Mouse (Mus musculus) MEL (cell line): ENCODE measurements around the gene Unc45b. TPM values are rescaled to one million over a fixed set of nuclear protein-coding genes. Genes with fewer than 3 reads are reported as not detected.

ENCODE experiments used
- DNase-seq: peaks from one replicate; pipeline ENCODE4 v3.0.0; 2011; ENCODE audit warnings: low read depth, low spot score
- H3K27ac ChIP-seq: 2 replicates; pipeline ENCODE4 v1.5.1; 2012; ENCODE audit warnings: low read depth, mild to moderate bottlenecking, control low read depth, low read length, moderate library complexity; ENCODE audit not compliant: control insufficient read depth
- H3K27me3 ChIP-seq, 2 experiments: fragments of 150-350 bp in 1 of 2; sonication (generic) in 1 of 2; 2 replicates each; pipeline ENCODE4 v1.6.1; 2012; ENCODE audit warnings: low read length in 2 of 2, mild to moderate bottlenecking in 2 of 2, improper control_type of control experiment in 1 of 2, moderate library complexity in 1 of 2; ENCODE audit not compliant: insufficient read depth in 2 of 2, control insufficient read depth in 1 of 2
- H3K36me3 ChIP-seq, 2 experiments: 2 replicates each; pipeline ENCODE4 v1.6.1; 2012 to 2014; ENCODE audit warnings: low read length in 2 of 2, improper control_type of control experiment in 1 of 2, inconsistent platforms in 1 of 2, mild to moderate bottlenecking in 1 of 2; ENCODE audit not compliant: insufficient read depth in 2 of 2, control insufficient read depth in 1 of 2
- H3K4me1 ChIP-seq, 2 experiments: fragments of 150-350 bp in 1 of 2; sonication (generic) in 1 of 2; 2 replicates each; pipeline ENCODE4 v1.6.1; 2012; ENCODE audit warnings: low read length in 2 of 2, improper control_type of control experiment in 1 of 2, mild to moderate bottlenecking in 1 of 2; ENCODE audit not compliant: insufficient read depth in 2 of 2, control insufficient read depth in 1 of 2
- H3K4me3 ChIP-seq, 2 experiments: fragments of 150-350 bp in 1 of 2; sonication (generic) in 1 of 2; 2 replicates each; pipeline ENCODE4 v1.5.1; 2012; ENCODE audit warnings: low read depth in 2 of 2, low read length in 2 of 2, mild to moderate bottlenecking in 2 of 2, moderate library complexity in 2 of 2, control low read depth in 1 of 2, improper control_type of control experiment in 1 of 2; ENCODE audit not compliant: control insufficient read depth in 1 of 2, insufficient read depth in 1 of 2
- H3K79me2 ChIP-seq: 2 replicates; pipeline ENCODE4 v1.6.1; 2012; ENCODE audit warnings: mild to moderate bottlenecking, low read length, moderate library complexity; ENCODE audit not compliant: control insufficient read depth, poor library complexity, insufficient read depth
- H3K9ac ChIP-seq: 2 replicates; pipeline ENCODE4 v1.6.1; 2012; ENCODE audit warnings: low read depth, mild to moderate bottlenecking, control low read depth, low read length, moderate library complexity; ENCODE audit not compliant: control insufficient read depth, poor library complexity, severe bottlenecking
- H3K9me3 ChIP-seq: fragments of 150-350 bp; sonication (generic); replicated peaks from 2 replicates; pipeline ENCODE4 v1.6.1; 2012; ENCODE audit warnings: mild to moderate bottlenecking, low read length, improper control_type of control experiment, moderate library complexity; ENCODE audit not compliant: insufficient read depth
- BHLHE40 ChIP-seq: IDR thresholded peaks from 2 replicates; pipeline ENCODE4 v1.6.1; 2012; ENCODE audit warnings: low read depth, mild to moderate bottlenecking, inconsistent platforms, low read length, improper control_type of control experiment, borderline replicate concordance
- CTCF ChIP-seq, 3 experiments: IDR thresholded peaks in 2 of 3; conservative IDR thresholded peaks in 1 of 3; 2 replicates each; pipeline ENCODE4 v1.5.1; 2011 to 2012; ENCODE audit warnings: low read length in 3 of 3, low read depth in 2 of 3, mild to moderate bottlenecking in 2 of 3, improper control_type of control experiment in 1 of 3, inconsistent platforms in 1 of 3, mixed read lengths in 1 of 3, moderate library complexity in 1 of 3; ENCODE audit not compliant: control insufficient read depth in 1 of 3, insufficient read depth in 1 of 3, poor library complexity in 1 of 3, severe bottlenecking in 1 of 3
- ETS1 ChIP-seq: IDR thresholded peaks from 2 replicates; pipeline ENCODE4 v1.6.1; 2012; ENCODE audit warnings: low read depth, mild to moderate bottlenecking, inconsistent platforms, low read length, improper control_type of control experiment, moderate library complexity
- GABPA ChIP-seq: IDR thresholded peaks from 2 replicates; pipeline ENCODE4 v1.6.1; 2012; ENCODE audit warnings: low read depth, mild to moderate bottlenecking, inconsistent platforms, low read length, improper control_type of control experiment, moderate library complexity
- GATA1 ChIP-seq: IDR thresholded peaks from 2 replicates; pipeline ENCODE4 v1.6.1; 2011; ENCODE audit warnings: low read depth, low read length, improper control_type of control experiment
- HCFC1 ChIP-seq: IDR thresholded peaks from 2 replicates; pipeline ENCODE4 v1.6.1; 2012; ENCODE audit warnings: low read depth, mild to moderate bottlenecking, inconsistent platforms, low read length, improper control_type of control experiment, moderate library complexity
- JUND ChIP-seq: IDR thresholded peaks from 2 replicates; pipeline ENCODE4 v1.6.1; 2011; ENCODE audit warnings: low read depth, mild to moderate bottlenecking, improper control_type of control experiment, low read length
- KAT2A ChIP-seq: conservative IDR thresholded peaks from 2 replicates; pipeline ENCODE4 v1.6.1; 2012; ENCODE audit warnings: low read depth, low read length, improper control_type of control experiment, inconsistent platforms
- MAFK ChIP-seq: IDR thresholded peaks from 2 replicates; pipeline ENCODE4 v1.6.1; 2011; ENCODE audit warnings: low read depth, mild to moderate bottlenecking, low read length, improper control_type of control experiment, borderline replicate concordance
- MAX ChIP-seq: IDR thresholded peaks from 2 replicates; pipeline ENCODE4 v1.6.1; 2011; ENCODE audit warnings: low read length, improper control_type of control experiment
- MEF2A ChIP-seq: IDR thresholded peaks from 2 replicates; pipeline ENCODE4 v1.6.1; 2014; ENCODE audit warnings: low read depth, mild to moderate bottlenecking, inconsistent platforms, low read length, improper control_type of control experiment; ENCODE audit not compliant: poor library complexity, insufficient replicate concordance, severe bottlenecking; ENCODE audit errors: extremely low read depth
- MXI1 ChIP-seq: IDR thresholded peaks from 2 replicates; pipeline ENCODE4 v1.6.1; 2011; ENCODE audit warnings: mild to moderate bottlenecking, low read depth, low read length, improper control_type of control experiment
- MYB ChIP-seq: IDR thresholded peaks from 2 replicates; pipeline ENCODE4 v1.6.1; 2011; ENCODE audit warnings: mild to moderate bottlenecking, low read depth, low read length, improper control_type of control experiment
- NELFE ChIP-seq: IDR thresholded peaks from 2 replicates; pipeline ENCODE4 v1.6.1; 2011; ENCODE audit warnings: low read depth, low read length, improper control_type of control experiment
- NRF1 ChIP-seq: IDR thresholded peaks from 2 replicates; pipeline ENCODE4 v1.6.1; 2014; ENCODE audit warnings: low read depth, mild to moderate bottlenecking, inconsistent platforms, low read length, improper control_type of control experiment, moderate library complexity; ENCODE audit not compliant: poor library complexity, insufficient read depth, severe bottlenecking
- POLR2A ChIP-seq, 2 experiments: IDR thresholded peaks; 2 replicates each; pipeline ENCODE4 v1.6.1; 2011 to 2012; ENCODE audit warnings: low read length in 2 of 2, mild to moderate bottlenecking in 2 of 2, control low read depth in 1 of 2, improper control_type of control experiment in 1 of 2, low read depth in 1 of 2, moderate library complexity in 1 of 2; ENCODE audit not compliant: control insufficient read depth in 1 of 2, insufficient read depth in 1 of 2, poor library complexity in 1 of 2
- RAD21 ChIP-seq: IDR thresholded peaks from 2 replicates; pipeline ENCODE4 v1.6.1; 2011; ENCODE audit warnings: mild to moderate bottlenecking, low read depth, low read length, improper control_type of control experiment
- RCOR1 ChIP-seq: IDR thresholded peaks from 2 replicates; pipeline ENCODE4 v1.6.1; 2012; ENCODE audit warnings: low read depth, mild to moderate bottlenecking, inconsistent platforms, low read length, improper control_type of control experiment
- SIN3A ChIP-seq: IDR thresholded peaks from 2 replicates; pipeline ENCODE4 v1.6.1; 2012; ENCODE audit warnings: low read length, improper control_type of control experiment, inconsistent platforms
- SMC3 ChIP-seq: IDR thresholded peaks from 2 replicates; pipeline ENCODE4 v1.6.1; 2011; ENCODE audit warnings: low read depth, low read length, improper control_type of control experiment
- TAL1 ChIP-seq: IDR thresholded peaks from 2 replicates; pipeline ENCODE4 v1.6.1; 2012; ENCODE audit warnings: mild to moderate bottlenecking, inconsistent platforms, low read length, moderate library complexity, mixed read lengths
- TBP ChIP-seq: IDR thresholded peaks from 2 replicates; pipeline ENCODE4 v1.8.0; 2011; ENCODE audit warnings: low read depth, low read length, improper control_type of control experiment
- TCF12 ChIP-seq: IDR thresholded peaks from 2 replicates; pipeline ENCODE4 v1.6.1; 2014; ENCODE audit warnings: low read depth, mild to moderate bottlenecking, inconsistent platforms, low read length, improper control_type of control experiment, moderate library complexity
- UBTF ChIP-seq: IDR thresholded peaks from 2 replicates; pipeline ENCODE4 v1.6.1; 2012; ENCODE audit warnings: low read depth, mild to moderate bottlenecking, inconsistent platforms, low read length, improper control_type of control experiment, moderate library complexity, borderline replicate concordance; ENCODE audit not compliant: insufficient read depth
- USF1 ChIP-seq: IDR thresholded peaks from 2 replicates; pipeline ENCODE4 v1.6.1; 2014; ENCODE audit warnings: low read depth, mild to moderate bottlenecking, inconsistent platforms, low read length, improper control_type of control experiment, moderate library complexity
- ZC3H11A ChIP-seq: IDR thresholded peaks from 2 replicates; pipeline ENCODE4 v1.6.1; 2012; ENCODE audit warnings: low read depth, mild to moderate bottlenecking, inconsistent platforms, low read length, improper control_type of control experiment
- ZKSCAN1 ChIP-seq: IDR thresholded peaks from 2 replicates; pipeline ENCODE4 v1.6.1; 2012; ENCODE audit warnings: low read depth, mild to moderate bottlenecking, inconsistent platforms, low read length, improper control_type of control experiment, moderate library complexity
- ZMIZ1 ChIP-seq: IDR thresholded peaks from 2 replicates; pipeline ENCODE4 v1.6.1; 2012; ENCODE audit warnings: low read depth, mild to moderate bottlenecking, inconsistent platforms, low read length, improper control_type of control experiment, moderate library complexity
- ZNF384 ChIP-seq: IDR thresholded peaks from 2 replicates; pipeline ENCODE4 v1.6.1; 2012; ENCODE audit warnings: low read depth, mild to moderate bottlenecking, inconsistent platforms, low read length, improper control_type of control experiment
- polyA plus RNA-seq, 2 experiments: library from polyadenylated mRNA; stranded (reverse) in 1 of 2; unstranded in 1 of 2; fragments of >175 nt in 1 of 2; fragments of >200 nt in 1 of 2; gene quantifications; 2 replicates each; pipeline versions ENCODE4 v1.2.1 to v1.2.4; 2012; ENCODE audit warnings: low replicate concordance in 2 of 2, low read depth in 1 of 2; ENCODE audit not compliant: insufficient read length in 2 of 2, insufficient read depth in 1 of 2, missing spikeins in 1 of 2
- total RNA-seq: library from RNA; depleted of rRNA; stranded (reverse); fragments of 300-350 nt; gene quantifications from 2 replicates; pipeline ENCODE4 v1.2.3, GENCODE M21; 2012

Gene Unc45b
- total and polyA plus RNA-seq, 3 experiments: 0.08 to 0.29 TPM; not detected in 1

DNA sequence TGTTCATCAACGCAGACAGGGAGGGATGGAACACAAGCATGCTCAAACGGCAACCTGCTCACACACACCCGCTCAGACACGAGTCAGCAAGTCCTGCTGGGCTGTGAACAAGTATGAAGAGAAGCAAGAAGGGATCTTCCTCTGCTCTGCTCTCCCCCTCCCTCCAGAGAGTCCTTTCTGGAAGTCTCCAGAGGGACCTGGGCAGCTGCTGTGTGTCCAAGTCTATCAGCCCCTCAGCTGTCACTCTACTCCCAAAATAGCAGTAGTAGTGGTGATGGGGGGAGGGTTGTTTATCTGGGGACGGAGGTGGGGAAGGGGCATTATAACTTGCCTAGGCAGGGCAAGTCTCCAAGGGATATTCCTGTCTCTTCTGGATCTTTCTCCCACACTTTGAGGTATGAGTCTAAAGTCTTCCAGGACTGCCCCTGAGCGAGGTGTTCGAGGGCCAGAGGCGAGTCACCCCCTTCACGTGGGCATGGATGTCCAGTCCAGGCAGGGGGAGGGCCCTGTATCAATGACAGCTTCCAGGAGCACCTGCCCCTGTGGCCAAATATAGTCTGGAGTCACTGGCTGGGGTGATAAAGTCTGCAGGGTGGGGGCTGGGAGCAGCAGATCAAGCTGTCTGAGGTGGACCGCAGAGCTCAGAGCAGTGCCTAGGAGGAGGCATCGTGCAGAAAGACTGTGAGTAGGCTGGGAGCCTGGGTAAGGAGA, 484 bp downstream of the Unc45b start:
- TF ChIP-seq CTCF (IDR thresholded peaks at IDR 0.05 in 2 of 3, conservative IDR thresholded peaks at IDR 0.05 in 1 of 3; ENCODE audit: control insufficient read depth in 1 of 3, insufficient read depth in 1 of 3, low read depth in 2 of 3, low read length in 3 of 3, poor library complexity in 1 of 3, severe bottlenecking in 1 of 3): no peak
- TF ChIP-seq TAL1: no peak
- TF ChIP-seq UBTF: no peak
- TF ChIP-seq SMC3: no peak
- TF ChIP-seq JUND: no peak
- no peak for TF ChIP-seq RAD21
- TF ChIP-seq ETS1: no peak
- TF ChIP-seq MAFK: no peak
- no peak for TF ChIP-seq SIN3A
- no peak for TF ChIP-seq ZNF384
- TF ChIP-seq MXI1: no peak
- no peak for TF ChIP-seq MYB
- TF ChIP-seq GABPA: no peak
- no peak for TF ChIP-seq MAX
- TF ChIP-seq ZKSCAN1: no peak
- no peak for TF ChIP-seq TCF12
- TF ChIP-seq KAT2A: no peak
- no peak for TF ChIP-seq MEF2A
- TF ChIP-seq, all 39 proteins: peak for 0
- Histone ChIP-seq H3K36me3 (peaks cover 2 to 14% of the 10 kb centered on the region in 2 experiments), H3K4me3 (no peak overlapping the region), H3K4me1 (peaks cover 0 to 15% of the 10 kb centered on the region in 2 experiments; a peak in 3 of 4 replicates), H3K79me2 (peaks cover 21% of the 10 kb centered on the region), H3K27me3 (peaks cover 0 to 2% of the 10 kb centered on the region in 2 experiments; a peak in 1 of 4 replicates), H3K9ac (no peak overlapping the region), H3K27ac (no peak overlapping the region), H3K9me3 (no peaks in the 10 kb centered on the region)
- no peak for DNase-seq

DNA sequence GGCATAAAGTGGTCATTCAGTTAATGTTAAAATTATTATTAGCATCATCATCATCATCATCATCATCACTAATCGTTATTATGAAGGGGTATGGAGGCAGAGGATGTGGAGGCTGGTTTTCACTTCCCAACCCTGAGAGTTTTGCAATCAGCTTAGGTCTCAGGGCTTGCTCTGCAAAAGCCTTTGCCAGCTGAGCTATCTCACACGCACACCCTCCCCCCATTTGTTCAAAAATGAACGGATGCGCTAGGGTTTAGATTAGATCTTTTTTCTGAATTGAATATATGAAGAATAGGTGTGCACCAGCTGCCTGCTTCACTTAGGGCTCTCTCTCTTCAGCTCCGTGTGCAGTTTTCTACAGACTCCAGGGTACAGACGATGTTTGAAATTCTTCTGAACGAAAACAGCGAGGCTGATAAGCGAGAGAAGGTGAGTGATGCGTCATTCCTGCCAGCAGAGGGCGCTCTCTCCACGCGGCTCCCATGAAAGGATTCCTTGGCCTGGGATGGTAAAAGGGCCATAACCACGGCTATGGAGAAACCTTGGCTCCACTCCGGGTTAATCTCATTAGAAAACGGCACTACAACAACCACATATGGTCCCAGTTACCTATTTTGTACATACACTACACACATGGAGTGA, 4.5 kb downstream of the Unc45b start:
- no peak overlapping the region for H3K27ac ChIP-seq
- H3K36me3 ChIP-seq: no peaks in the 10 kb centered on the region
- H3K9ac ChIP-seq: no peak overlapping the region
- H3K9me3 ChIP-seq: no peaks in the 10 kb centered on the region
- DNase-seq: peak; percentile 87
- H3K4me1 ChIP-seq: 0 out of 4 replicates have a peak, but pooled peaks cover 0 to 2% of the 10 kb centered on the region in 2 experiments
- no peaks in the 10 kb centered on the region for H3K79me2 ChIP-seq
- peak overlapping the region; percentile 24 to 34; a peak in 3 of 4 replicates for H3K4me3 ChIP-seq
- H3K27me3 ChIP-seq: peaks cover 0 to 2% of the 10 kb centered on the region in 2 experiments; a peak in 2 of 4 replicates
- peak; percentile 99 for TF ChIP-seq SMC3
- TF ChIP-seq ZKSCAN1: no peak
- TF ChIP-seq ZMIZ1: no peak
- TF ChIP-seq GATA1: peak; percentile 68
- peak; percentile 99 for TF ChIP-seq ZC3H11A
- no peak for TF ChIP-seq TCF12
- TF ChIP-seq USF1: no peak
- TF ChIP-seq BHLHE40: no peak
- TF ChIP-seq HCFC1: no peak
- TF ChIP-seq MAX: no peak
- no peak for TF ChIP-seq GABPA
- no peak for TF ChIP-seq NRF1
- no peak for TF ChIP-seq RCOR1
- TF ChIP-seq TBP: 0 out of 2 replicates have a peak, but pooled peaks have one; percentile 12
- TF ChIP-seq NELFE: no peak
- TF ChIP-seq POLR2A (IDR thresholded peaks at IDR 0.05; ENCODE audit: control insufficient read depth in 1 of 2, insufficient read depth in 1 of 2, low read depth in 1 of 2, low read length in 2 of 2, poor library complexity in 1 of 2): no peak
- TF ChIP-seq MEF2A: no peak
